Mouse (Mus musculus) cortical plate, adult 2 months (tissue): Measurements from ENCODE around the gene Trp53bp1.

Experiments
- CTCF ChIP-seq: fragments of 200-500 bp; IDR thresholded peaks from 2 replicates; pipeline ENCODE4 v1.5.1; 2011; ENCODE audit warnings: mild to moderate bottlenecking, control low read depth, low read length; ENCODE audit not compliant: insufficient read depth; ENCODE audit errors: extremely low read depth
- POLR2A ChIP-seq: fragments of 200-500 bp; IDR thresholded peaks from 2 replicates; pipeline ENCODE4 v1.6.1; 2011; ENCODE audit warnings: mild to moderate bottlenecking, low read length, control low read depth; ENCODE audit not compliant: insufficient read depth; ENCODE audit errors: extremely low read depth

GRCm38 (mm10) chr2:121178828-121179479 is 92.3 kb downstream of the Trp53bp1 start:
- TF ChIP-seq POLR2A (no peak), CTCF (no peak)
